Mouse (Mus musculus) brown adipose tissue, adult 24 weeks (tissue): Measurements from ENCODE around the gene Dhdds. TPM values are rescaled to one million over a fixed set of nuclear protein-coding genes. Genes with fewer than 3 reads are reported as not detected.
A peak's percentile ranks its signal among the peaks of the same experiment; 100 is the strongest.

Experiments
- H3K27ac ChIP-seq: fragments of 200-500 bp; replicated peaks from 2 replicates; pipeline ENCODE4 v1.5.1; 2012; ENCODE audit warnings: low read depth, mild to moderate bottlenecking, low read length
- H3K4me1 ChIP-seq: fragments of 200-500 bp; 2 replicates; pipeline ENCODE4 v1.6.1; 2012; ENCODE audit warnings: low read length, mixed read lengths; ENCODE audit not compliant: control insufficient read depth, insufficient read depth, insufficient read length
- H3K4me3 ChIP-seq: fragments of 200-500 bp; 2 replicates; pipeline ENCODE4 v1.5.1; 2012; ENCODE audit warnings: low read depth, mild to moderate bottlenecking, low read length, moderate library complexity; ENCODE audit not compliant: insufficient read depth
- polyA plus RNA-seq: library from polyadenylated mRNA; stranded (reverse); fragments of >200 nt; gene quantifications from 2 replicates; pipeline ENCODE4 v1.2.4, GENCODE M21; 2012; ENCODE audit not compliant: missing spikeins, insufficient read depth, insufficient read length

Gene Dhdds
- polyA plus RNA-seq, 1 experiment: 17.2 TPM

DNA sequence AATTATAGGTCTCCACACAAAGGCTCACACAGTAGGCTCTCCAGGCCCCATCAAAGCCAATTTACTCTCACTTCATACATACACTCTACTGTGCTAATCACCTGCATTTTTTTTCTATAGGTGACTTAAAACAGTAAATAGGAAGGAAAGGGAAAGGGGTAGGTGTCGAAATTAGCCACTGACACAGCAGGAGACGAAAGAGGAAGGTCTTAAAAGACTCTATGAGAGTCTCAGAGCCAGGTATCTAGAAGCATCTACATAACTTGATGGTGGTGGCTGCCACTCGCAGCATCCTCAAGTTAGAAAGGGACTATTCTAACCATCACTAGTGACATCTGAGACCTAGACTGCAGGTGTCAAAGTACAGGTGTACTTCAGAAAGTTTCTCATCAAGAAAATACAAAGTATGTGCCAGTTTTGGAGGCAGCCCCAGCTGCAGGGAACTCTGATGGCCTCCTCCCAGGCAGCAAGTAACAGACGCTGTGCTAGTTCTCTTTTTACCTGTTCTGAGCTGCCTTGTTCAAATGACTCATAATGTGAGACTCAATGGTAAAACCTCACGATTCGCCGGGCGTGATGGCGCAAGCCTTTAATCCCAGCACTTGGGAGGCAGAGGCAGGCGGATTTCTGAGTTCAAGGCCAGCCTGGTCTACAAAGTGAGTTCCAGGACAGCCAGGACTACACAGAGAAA is 22.6 kb downstream of the Dhdds start:
- H3K27ac ChIP-seq: no peak overlapping the region
- H3K4me1 ChIP-seq: no peaks in the 10 kb centered on the region
- H3K4me3 ChIP-seq: no peak overlapping the region

- H3K4me3 ChIP-seq: no peak overlapping the region
- no peak overlapping the region for H3K27ac ChIP-seq
- H3K4me1 ChIP-seq: no peaks in the 10 kb centered on the region; the same call in 1 of the 2 replicates
These were observed 29.0 kb downstream of the Dhdds start for GRCm38 (mm10) chr4:133971741-133972140.

GRCm38 (mm10) chr4:133970876-133971275 is 29.8 kb downstream of the Dhdds start:
- Histone ChIP-seq H3K4me3 (no peak overlapping the region), H3K27ac (no peak overlapping the region), H3K4me1 (no peaks in the 10 kb centered on the region; the same call in 1 of the 2 replicates)

DNA sequence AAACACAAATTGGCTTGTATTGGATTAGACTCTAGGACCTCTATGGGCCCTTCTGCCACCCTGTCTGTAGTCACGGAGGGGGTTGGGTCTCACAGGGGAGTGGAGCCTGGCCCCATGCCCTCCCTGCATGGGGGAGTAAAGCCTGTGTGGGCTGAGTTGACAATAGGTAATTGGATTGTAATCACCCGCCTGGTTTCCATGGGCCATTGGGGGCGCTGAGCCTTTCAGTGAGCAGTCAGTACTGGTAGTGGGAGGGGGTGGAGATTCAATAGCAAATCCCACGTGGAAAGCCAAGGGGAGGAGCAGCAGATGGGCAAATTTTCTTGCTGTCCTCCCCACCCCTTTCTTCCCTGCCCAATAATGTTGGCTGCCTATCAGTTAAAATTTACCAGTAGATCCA is 30.5 kb downstream of the Dhdds start:
- Histone ChIP-seq H3K4me3 (no peak overlapping the region), H3K4me1 (no peaks in the 10 kb centered on the region; the same call in 1 of the 2 replicates), H3K27ac (no peak overlapping the region)

- H3K4me3 ChIP-seq: no peak overlapping the region
- H3K4me1 ChIP-seq: no peaks in the 10 kb centered on the region; the same call in 1 of the 2 replicates
- no peak overlapping the region for H3K27ac ChIP-seq
These were observed 31.5 kb downstream of the Dhdds start for GRCm38 (mm10) chr4:133969114-133969770.

DNA sequence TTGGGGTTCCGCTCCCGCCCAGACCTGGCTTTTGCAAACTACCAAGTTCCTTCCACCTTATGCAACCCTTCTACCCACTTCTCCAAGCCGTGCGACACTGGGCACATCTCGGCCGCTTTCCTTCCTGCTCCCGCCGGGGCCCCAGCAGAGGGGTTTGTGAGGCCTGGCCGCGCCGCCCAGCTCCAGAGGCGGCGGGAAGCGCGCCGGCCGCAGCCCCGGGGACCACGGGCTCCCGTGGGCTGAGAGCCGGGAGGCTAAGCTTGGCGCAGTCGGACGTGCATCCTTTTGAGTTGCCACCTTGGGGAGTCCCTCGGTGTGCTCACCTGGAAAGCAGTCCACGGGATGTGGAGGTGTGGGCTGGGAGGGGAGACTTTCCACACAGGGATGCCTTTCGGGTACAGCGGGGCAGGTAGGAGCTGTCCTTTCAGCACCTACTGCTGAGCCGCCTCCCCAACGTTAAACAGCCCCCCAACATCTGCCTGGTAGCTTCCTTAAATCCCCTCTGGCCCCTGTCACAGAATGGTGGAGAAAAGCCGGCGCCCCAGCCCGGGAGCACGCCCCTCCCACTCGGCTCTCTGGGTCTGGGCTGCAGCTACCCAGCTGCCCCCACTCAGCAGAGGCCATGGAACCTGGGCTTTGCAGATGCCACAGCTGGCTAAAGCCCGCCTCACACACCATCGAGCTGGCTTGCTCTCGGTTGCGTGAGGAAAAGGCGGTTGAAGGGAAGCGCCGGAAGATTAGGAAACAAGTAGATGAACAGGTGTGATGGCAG is 32.4 kb downstream of the Dhdds start, which contains the start of gene Hmgn2:
Hmgn2 (minus strand) TSS at position 501 of the 772 bp plus-strand sequence.
- peak within 1 kb of the TSS; percentile 77 for H3K4me3 ChIP-seq
- no peaks in the 10 kb centered on the region; the same call in 1 of the 2 replicates for H3K4me1 ChIP-seq
- peak within 1 kb of the TSS; percentile 65 for H3K27ac ChIP-seq

DNA sequence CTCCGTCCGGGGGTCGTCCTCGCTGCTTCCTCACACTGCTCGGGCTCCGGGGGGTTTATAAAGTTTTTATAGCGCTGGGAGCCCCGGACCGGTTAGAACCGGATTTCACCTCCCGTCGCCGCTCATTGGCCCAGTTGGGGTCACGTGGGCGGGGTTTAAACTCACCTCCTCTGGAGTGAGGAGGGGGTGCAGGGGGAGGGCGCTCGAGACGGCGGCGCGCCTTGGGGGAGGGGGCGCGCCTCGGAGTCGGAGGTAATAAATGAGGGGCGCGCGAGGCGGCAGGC is 32.9 kb downstream of the Dhdds start:
- Histone ChIP-seq H3K27ac (peak overlapping the region; percentile 65), H3K4me3 (peak overlapping the region; percentile 77), H3K4me1 (no peaks in the 10 kb centered on the region; the same call in 1 of the 2 replicates)

DNA sequence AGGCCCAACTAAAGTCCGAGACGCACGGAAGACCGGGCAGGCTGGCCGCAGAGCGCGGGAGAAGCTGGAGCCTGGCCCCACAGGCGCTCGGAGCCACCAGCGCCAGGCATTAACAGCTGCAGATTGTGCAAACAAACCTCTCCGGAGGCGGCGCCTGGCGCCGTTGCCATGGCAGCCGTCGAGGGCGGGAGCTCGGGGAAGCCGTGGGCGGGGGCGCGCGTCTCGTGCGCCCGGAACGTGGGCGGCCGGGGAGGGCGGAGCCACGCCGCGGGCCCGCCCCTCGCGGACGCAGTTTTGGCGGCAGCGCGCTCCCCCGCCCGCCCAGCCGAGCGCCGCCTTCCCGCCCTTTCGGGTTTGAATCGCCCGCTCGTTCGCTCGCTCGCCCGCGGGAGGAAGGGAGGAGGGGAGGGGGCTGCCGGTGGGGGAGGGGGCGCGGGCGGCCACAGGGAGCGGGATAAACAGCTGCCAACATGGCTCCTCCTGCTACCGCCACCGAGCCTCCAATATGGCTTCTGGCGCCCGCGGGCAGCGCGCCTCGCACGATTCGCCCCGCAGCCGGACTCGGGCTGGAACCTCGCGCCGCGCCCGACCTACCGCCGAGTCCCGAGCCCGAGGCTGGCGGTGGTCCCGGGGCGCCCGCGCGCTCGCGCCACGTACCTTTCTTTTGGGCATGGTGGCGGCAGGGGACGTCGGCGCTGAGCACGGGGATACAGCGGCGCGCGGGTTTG is 33.4 kb downstream of the Dhdds start:
- Histone ChIP-seq H3K27ac (peak overlapping the region; percentile 65), H3K4me1 (no peaks in the 10 kb centered on the region; the same call in 1 of the 2 replicates), H3K4me3 (peak overlapping the region; percentile 77)

DNA sequence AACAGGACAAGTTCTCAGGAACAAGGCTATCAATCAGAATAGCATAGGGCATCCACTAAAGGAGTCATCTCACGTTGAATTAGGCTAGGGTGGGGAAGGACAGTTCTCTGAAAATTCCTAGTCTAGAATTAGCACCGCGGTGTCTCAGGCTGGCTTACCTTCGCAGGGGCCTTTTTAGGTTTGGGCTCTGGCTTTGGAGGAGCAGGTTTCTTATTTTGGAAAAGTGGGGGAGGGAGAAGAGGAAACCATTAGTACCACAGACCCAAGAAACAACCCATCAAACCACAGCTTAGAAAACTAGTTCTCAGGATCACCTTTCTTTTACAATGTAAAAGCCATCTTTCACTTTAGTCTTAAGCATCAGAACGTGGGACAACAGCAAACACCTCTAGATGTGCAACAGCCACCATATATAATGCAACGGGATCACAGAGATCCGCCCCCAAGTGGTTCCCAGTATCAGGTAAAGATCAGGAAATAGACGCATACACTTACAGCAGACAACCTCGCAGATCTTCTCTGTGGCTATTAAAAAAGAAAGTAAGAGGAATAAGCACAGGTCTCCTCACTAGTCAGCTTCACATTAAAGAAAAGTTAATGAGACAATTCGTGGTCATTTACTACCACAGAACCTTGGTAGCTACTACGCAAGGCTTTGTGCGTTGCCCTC is 34.3 kb downstream of the Dhdds start:
- Histone ChIP-seq H3K27ac (no peak overlapping the region; the same call in 1 of the 2 replicates), H3K4me3 (peak overlapping the region; percentile 57), H3K4me1 (no peaks in the 10 kb centered on the region; the same call in 1 of the 2 replicates)

GRCm38 (mm10) chr4:133962566-133962965 is 38.2 kb downstream of the Dhdds start:
- Histone ChIP-seq H3K4me1 (no peaks in the 10 kb centered on the region), H3K27ac (no peak overlapping the region), H3K4me3 (no peak overlapping the region)

GRCm38 (mm10) chr4:133958884-133959283 is 41.8 kb downstream of the Dhdds start:
- Histone ChIP-seq H3K27ac (no peak overlapping the region), H3K4me3 (no peak overlapping the region), H3K4me1 (no peaks in the 10 kb centered on the region)

DNA sequence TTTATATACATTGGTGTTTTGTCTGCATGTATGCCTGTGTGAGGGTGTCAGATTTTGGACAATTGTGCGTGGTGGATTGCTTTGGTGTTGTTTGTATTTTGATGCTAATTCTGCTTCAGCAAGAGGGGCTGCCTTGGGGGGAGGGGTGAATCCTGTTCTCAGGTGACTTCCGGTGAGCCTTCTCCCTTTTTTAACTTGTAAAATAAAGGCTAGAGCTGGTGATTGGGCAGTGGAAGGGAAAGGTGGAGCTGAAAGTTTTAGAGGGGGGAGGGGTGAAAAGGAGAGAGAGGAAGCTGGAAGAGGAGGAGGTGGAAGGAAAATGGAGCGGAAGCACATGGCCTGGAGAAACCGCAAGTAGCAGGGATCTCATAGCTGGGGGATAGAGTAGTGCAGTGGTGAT is 44.4 kb downstream of the Dhdds start:
- Histone ChIP-seq H3K4me3 (no peak overlapping the region), H3K27ac (no peak overlapping the region), H3K4me1 (no peaks in the 10 kb centered on the region)

GRCm38 (mm10) chr4:133946736-133947135 is 54.0 kb downstream of the Dhdds start:
- Histone ChIP-seq H3K4me1 (no peaks in the 10 kb centered on the region), H3K27ac (no peak overlapping the region), H3K4me3 (no peak overlapping the region)

- Histone ChIP-seq H3K27ac (no peak overlapping the region), H3K4me3 (no peak overlapping the region), H3K4me1 (no peaks in the 10 kb centered on the region)
These were observed 56.9 kb downstream of the Dhdds start for GRCm38 (mm10) chr4:133943791-133944190.
